Mouse (Mus musculus): ENCODE measurements around the gene Mfsd10. TPM values are rescaled to one million over a fixed set of nuclear protein-coding genes. Genes with fewer than 3 reads are reported as not detected.

Mfsd10 gene
- 10 to 100 TPM; 15.0 to 17.5 TPM for total RNA-seq (2021)
- long read RNA-seq, experiment 1, transcript Mfsd10-201 (13 exons, 1,907 nt) = major isoform, 10 of 28 reads
- long read RNA-seq, experiment 1, partial matches to known transcripts = 1 of 28 reads
- long read RNA-seq, experiment 1, other reads (novel, unspliced or antisense) = 11 of 28 reads
- long read RNA-seq, experiment 2, transcript Mfsd10-201 (13 exons, 1,907 nt) = major isoform, 6 of 15 reads
- long read RNA-seq, experiment 2, partial matches to known transcripts = 2 of 15 reads
- long read RNA-seq, experiment 2, other reads (novel, unspliced or antisense) = 5 of 15 reads

GRCm38 (mm10) chr5:34636481-34637287 lies at the start of gene Mfsd10:
Gene Mfsd10, minus strand, starts transcription at chr5:34637212.
- DNase-seq = peak; percentile 76

DNA sequence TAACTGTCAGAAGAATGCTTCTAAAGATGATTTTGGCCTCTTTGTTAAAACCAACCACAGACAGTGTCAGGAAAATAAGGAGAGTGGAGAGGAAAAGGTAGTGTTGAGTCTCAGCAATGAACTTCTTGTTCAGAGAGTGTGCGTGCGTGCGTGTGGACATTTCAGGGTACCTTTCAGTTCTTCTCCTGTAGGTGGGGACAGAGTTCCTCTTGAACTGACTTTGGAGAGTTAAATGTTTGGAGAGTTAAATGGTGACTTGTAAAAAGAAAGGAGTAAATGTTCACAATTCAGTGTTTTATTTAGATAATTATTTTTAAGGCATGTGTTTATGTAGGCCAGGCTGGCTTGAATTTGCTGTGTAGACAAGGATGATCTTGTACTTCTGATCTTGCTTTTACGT lies 33.3 kb upstream of the Mfsd10 start:
- no peak for DNase-seq

DNA sequence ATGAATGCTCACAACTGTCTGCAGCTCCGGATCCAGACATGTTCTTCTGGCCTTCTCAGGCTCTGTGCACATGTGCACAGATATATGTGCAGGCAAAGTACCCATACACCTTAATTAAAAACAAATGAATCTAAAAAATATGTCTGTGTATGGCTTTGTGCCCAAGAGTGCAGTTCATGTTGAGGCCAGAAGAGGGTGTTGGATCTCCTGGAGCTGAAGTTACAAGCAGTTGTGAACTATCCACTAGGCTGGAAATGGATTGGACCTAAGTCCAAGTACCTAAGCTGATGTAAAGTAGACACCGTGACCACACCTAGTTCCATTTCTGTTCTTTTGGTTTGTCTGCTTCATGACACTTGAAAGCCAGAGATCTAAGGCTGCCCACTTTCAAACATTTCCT lies 32.5 kb upstream of the Mfsd10 start:
- no peak for DNase-seq

DNA sequence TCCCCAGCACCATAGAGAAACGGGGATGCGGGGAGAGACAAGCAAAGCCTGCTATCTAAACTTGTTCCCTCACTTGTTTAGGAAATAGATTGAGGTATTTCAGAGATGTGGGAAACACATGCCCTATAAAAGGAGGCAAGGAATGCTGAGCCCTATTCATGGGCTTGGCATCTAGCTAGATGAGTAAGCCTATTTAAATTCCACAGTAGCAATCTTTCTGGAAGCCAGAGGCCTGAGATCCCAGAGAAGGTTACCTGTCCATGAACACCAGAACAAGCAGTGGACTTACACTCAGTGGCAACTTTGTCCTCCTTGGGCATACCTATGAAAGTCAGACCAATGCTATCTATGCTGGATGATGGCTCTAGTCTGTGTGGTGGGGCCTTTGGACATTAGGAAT lies 26.2 kb upstream of the Mfsd10 start:
- DNase-seq = no peak

DNA sequence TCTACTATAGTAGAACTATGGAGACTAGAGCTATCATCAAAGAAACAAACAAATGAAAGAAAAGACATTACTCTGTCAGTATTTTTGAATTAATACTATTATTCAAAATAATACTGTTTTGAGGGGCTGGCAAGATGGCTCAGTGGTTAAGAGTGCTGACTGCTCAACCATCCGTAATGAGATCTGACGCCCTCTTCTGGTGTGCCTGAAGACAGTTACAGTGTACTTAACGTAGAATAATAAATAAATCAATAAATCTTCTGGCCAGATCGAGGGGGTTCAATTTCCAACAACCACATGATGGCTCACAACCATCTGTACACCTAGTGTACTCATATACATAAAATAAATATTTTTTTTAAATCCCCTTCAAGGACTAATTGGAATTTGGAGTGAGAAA lies 24.9 kb upstream of the Mfsd10 start:
- DNase-seq = no peak

- no peak for DNase-seq
Observed at GRCm38 (mm10) chr5:34660591-34661130, 23.6 kb upstream of the Mfsd10 start.

DNA sequence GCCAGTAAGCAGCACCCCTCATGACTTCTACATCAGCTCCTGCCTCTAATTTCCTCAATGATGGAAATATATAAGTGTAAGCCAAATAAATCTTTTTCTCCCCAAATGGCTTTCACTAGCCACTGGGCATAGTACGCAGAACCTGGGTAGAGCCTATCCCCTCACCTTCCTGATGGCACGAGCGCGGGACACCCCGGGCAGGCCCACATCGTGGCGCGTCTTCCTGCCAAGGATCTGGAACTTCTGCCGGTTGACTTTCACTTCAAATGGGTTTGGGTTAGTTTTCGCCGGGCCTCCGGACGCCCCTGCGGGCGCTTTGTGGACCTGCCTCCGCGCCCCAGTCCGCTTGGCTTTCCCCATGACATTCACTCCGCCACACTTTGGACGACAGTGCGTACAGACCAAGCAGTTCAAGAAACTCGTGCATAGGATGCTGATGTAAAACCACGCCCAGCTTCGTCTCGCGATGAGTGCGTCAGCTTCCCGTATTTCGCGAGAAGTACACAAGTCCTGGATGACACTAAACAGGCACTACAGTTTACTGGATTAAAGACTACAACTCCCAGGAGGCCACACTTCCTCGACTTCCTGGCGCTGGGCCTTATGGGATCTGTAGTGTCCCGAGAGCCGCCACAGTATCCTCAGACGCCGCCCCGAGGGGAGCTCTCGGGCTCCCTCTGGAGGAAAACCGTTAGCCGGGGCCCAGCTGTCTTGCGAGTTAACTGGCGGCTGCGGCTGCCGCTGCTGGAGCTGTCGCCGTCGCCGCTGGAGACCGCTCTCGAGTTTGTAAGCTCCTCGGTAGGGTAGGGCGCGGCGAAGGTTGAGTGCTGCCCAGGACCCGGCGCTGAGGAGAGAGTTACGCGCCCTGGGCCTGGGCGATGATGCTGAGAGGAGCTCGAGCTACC lies 22.9 kb upstream of the Mfsd10 start, which contains the start of the genes Nop14 and Grk4:
Gene Nop14, minus strand, starts transcription at position 463 of the 905 bp plus-strand sequence.
Gene Grk4, plus strand, starts transcription at position 694 of the 905 bp plus-strand sequence.
- DNase-seq = peak; percentile 99

GRCm38 (mm10) chr5:34657556-34657955 lies 20.5 kb upstream of the Mfsd10 start:
- no peak for DNase-seq

DNA sequence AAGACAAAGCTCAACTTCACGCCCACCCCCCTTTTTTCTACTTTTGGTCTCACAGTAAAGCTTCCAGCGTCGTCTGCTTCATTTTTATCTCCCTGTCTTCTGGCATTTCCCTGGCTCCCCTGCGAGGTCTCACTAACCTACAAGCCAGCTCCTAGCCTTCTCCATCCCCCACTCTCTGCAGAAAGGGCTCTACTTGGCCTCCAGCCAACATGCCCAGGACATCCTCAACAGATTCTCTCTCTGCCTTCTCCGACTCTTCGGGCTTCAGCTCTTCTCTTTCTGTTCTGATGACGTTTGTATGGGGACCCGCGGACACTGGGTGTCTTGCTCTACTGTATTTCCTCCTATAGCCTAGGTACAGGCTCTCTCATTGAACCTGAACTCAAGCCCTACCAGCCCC lies 17.9 kb upstream of the Mfsd10 start:
- DNase-seq = no peak

GRCm38 (mm10) chr5:34652961-34653360 lies 15.9 kb upstream of the Mfsd10 start:
- no peak for DNase-seq

- peak; percentile 67 for DNase-seq
Observed at GRCm38 (mm10) chr5:34647581-34647980, 10.6 kb upstream of the Mfsd10 start.

GRCm38 (mm10) chr5:34642932-34643331 lies 5.9 kb upstream of the Mfsd10 start:
- no peak for DNase-seq

- DNase-seq = no peak
Observed at GRCm38 (mm10) chr5:34641991-34642390, 5.0 kb upstream of the Mfsd10 start.

- DNase-seq = no peak
Observed at GRCm38 (mm10) chr5:34637591-34638156, 662 bp upstream of the Mfsd10 start.

- no peak for DNase-seq
Observed at GRCm38 (mm10) chr5:34635665-34636192, 1.3 kb downstream of the Mfsd10 start.

- DNase-seq = no peak
Observed at GRCm38 (mm10) chr5:34634746-34635400, 2.1 kb downstream of the Mfsd10 start.

DNA sequence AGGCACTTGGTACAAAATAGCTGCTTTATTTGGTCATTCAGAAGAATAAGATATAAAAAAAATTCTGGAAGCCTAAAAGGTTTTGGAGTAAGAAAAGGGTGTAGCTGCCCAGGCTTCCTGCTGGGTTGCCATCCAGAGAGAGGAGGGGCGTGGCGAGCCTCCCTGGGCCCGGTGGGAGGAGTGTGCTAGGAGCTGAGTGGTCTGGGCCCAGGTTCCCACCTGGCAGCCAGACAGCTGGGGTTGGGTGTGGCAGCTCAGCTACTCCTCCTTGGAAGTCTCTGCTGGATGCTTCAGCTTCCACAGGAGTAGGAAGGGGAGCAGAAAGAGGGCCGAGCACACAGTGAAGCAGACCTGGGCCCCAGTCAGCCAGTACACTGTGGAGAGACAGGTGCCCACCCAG lies 3.4 kb downstream of the Mfsd10 start:
- peak; percentile 51 for DNase-seq

DNA sequence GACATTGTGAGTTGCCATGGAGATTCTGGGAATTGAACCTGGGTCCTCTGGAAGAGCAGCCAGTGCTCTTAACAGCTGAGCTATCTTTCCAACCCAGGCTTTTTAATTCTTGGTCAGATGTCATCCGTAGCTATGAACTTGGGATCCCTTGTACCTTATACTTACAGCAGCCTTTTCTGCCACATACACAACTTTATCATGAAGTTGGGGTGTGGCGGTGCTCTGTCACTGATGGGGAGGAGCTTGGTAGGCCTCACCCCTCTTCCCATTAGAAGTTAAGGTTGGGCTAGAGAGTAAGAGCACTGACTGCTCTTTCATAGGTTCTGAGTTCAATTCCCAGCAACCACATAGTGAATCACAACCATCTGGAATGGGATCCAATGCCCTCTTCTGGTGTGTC lies 4.0 kb downstream of the Mfsd10 start:
- DNase-seq = no peak

GRCm38 (mm10) chr5:34609966-34610365 lies 27.0 kb downstream of the Mfsd10 start:
- DNase-seq = no peak

DNA sequence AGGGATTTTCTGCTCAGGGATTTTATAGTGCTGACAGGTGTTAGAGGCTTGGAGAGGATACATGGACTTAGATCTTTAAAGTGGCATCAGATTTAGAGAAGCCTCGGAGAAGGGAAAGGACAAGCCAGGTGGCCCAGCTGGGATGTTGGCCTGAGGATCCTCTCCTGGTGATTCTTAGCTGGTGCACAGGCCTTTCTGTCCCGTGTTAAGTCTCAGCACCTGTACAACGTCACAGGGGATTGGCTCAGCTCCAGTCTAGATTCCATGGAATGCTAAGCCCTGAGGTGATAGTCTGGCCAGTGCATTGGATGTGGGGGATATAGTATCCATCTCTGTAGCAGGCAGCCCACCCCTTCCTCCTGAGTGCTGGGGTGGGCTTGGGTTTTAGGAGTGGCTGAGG lies 28.8 kb downstream of the Mfsd10 start:
- DNase-seq = no peak

Measured in gastrocnemius, postnatal 10 days (tissue).